Mouse (Mus musculus): Measurements from ENCODE around the gene Wdr91. TPM values are rescaled to one million over a fixed set of nuclear protein-coding genes. Genes with fewer than 3 reads are reported as not detected.

Gene Wdr91
- total and polyA plus RNA-seq, 2 experiments from 2014 or later = 19.1 to 52.6 TPM

DNA sequence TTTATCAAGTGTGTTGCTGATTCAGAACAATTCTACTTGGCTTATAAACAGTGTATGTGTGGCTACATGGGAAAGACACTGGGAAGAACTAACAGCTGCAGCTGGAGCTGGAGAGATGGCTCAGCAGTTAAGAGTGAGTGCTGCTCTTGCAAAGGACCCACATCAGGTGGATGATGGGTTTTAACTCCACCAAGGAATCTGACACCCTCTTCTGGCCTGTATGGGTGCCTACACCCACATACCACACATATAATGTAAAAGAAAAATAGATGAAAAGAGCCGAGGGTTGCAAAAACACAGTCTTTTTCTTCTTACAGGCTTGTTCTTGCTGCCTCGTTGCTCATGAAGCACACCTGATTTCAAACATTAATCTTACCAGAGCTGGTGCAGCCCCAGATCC, 4.6 kb downstream of the Wdr91 start:
- TF ChIP-seq CTCF (IDR thresholded peaks at IDR 0.05) = peak; percentile 13; the same call in 1 of the 2 replicates
- no peaks in the 10 kb centered on the region for H3K27me3 ChIP-seq (ENCODE audit: insufficient read depth, low read length)
- H3K4me2 ChIP-seq (ENCODE audit: low read depth, low read length, poor library complexity, severe bottlenecking) = no peak overlapping the region
- DNase-seq (ENCODE audit: low spot score) (no peak), ATAC-seq (ENCODE audit: low FRiP score) (no peak)
- peaks cover 58% of the 10 kb centered on the region for H3K36me3 ChIP-seq (ENCODE audit: insufficient read depth, low read length)
- peaks cover 7% of the 10 kb centered on the region; the same call in 1 of the 2 replicates for H3K4me1 ChIP-seq (ENCODE audit: insufficient read depth, low read length)
- WGBS = 87% methylated on average over 2 of the region's 2 CpGs
- no peak overlapping the region for H3K4me3 ChIP-seq (ENCODE audit: low read depth, low read length)
- H3K9ac ChIP-seq (replicated peaks; ENCODE audit: low read length, poor library complexity, severe bottlenecking) = no peak overlapping the region
- H3K27ac ChIP-seq (ENCODE audit: low read depth, low read length) = no peak overlapping the region
- H3K9me3 ChIP-seq (ENCODE audit: low read length) = no peaks in the 10 kb centered on the region

DNA sequence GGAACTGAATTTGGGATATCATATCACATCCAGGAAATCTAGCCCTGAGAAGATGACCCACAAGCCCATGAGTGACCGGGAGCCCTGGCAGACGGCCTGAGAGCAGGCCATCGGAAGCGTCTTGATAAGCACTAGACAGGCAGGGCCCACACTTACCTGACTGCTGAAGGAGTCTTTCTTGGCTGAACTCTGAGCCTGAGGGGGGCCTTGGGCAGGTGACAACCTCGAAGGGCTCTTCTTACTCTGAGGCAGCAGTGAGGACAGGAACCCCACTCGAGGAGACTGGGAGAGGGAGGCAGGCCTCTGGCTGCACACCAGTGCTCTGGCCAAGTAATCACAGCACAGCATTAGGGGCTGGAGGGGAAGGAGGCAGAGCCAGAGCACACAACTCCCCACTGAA, 6.3 kb downstream of the Wdr91 start:
- Histone ChIP-seq H3K27ac (ENCODE audit: low read depth, low read length) (no peak overlapping the region), H3K36me3 (ENCODE audit: insufficient read depth, low read length) (peaks cover 68% of the 10 kb centered on the region), H3K9me3 (ENCODE audit: low read length) (no peaks in the 10 kb centered on the region), H3K9ac (replicated peaks; ENCODE audit: low read length, poor library complexity, severe bottlenecking) (no peak overlapping the region), H3K4me1 (ENCODE audit: insufficient read depth, low read length) (no peaks in the 10 kb centered on the region), H3K4me2 (ENCODE audit: low read depth, low read length, poor library complexity, severe bottlenecking) (no peak overlapping the region), H3K4me3 (ENCODE audit: low read depth, low read length) (no peak overlapping the region), H3K27me3 (ENCODE audit: insufficient read depth, low read length) (no peaks in the 10 kb centered on the region)
- 94% methylated on average over 6 of the region's 6 CpGs for WGBS
- ATAC-seq (ENCODE audit: low FRiP score) (no peak), DNase-seq (ENCODE audit: low spot score) (no peak)
- TF ChIP-seq CTCF (IDR thresholded peaks at IDR 0.05) = no peak

DNA sequence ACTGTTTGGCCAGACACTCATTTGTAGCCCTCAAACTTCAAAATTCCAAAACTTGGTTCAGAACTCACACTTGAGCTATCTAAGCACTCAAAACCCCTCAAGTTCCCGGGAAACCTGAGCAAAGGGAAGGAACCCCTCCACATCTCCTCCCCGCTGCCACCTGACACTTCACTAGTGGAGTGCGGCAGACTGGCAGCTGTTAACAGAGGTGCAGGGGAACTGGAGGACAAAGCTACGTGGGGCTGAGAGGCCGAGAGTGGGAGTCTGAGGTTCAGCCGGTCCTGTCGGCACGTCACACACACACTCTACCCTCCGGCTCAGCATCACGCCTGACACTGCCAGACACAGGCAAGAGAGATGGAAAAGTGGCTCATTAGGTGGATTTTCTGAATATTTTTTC, 6.8 kb downstream of the Wdr91 start:
- ATAC-seq (ENCODE audit: low FRiP score) = no peak
- WGBS = 93% methylated on average over 10 of the region's 10 CpGs
- no peak for DNase-seq (ENCODE audit: low spot score)

DNA sequence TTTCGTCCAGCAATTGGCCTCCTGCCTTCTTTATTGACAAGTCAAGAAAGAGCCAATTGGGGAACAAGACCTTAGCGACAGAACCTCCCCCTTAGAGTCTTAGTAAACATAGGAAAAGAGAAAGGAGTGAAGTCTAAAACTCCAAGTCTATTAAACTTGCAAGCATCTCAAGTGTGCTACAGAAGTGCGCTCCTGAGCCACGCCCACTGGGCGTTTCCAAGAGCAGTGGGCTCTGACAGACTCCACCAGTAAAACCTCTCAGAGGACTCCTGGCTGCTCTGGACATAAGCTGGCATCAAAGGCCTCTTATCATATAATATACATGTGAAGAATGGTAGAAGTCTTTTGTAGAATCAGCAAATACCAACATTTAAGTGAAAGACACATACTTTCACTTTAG, 7.2 kb downstream of the Wdr91 start:
- ATAC-seq (ENCODE audit: low FRiP score) (no peak), DNase-seq (ENCODE audit: low spot score) (no peak)
- Histone ChIP-seq H3K27me3 (ENCODE audit: insufficient read depth, low read length) (no peaks in the 10 kb centered on the region), H3K9ac (replicated peaks; ENCODE audit: low read length, poor library complexity, severe bottlenecking) (no peak overlapping the region), H3K4me3 (ENCODE audit: low read depth, low read length) (no peak overlapping the region), H3K27ac (ENCODE audit: low read depth, low read length) (no peak overlapping the region), H3K9me3 (ENCODE audit: low read length) (no peaks in the 10 kb centered on the region), H3K36me3 (ENCODE audit: insufficient read depth, low read length) (peaks cover 70% of the 10 kb centered on the region), H3K4me1 (ENCODE audit: insufficient read depth, low read length) (no peaks in the 10 kb centered on the region), H3K4me2 (ENCODE audit: low read depth, low read length, poor library complexity, severe bottlenecking) (no peak overlapping the region)
- no peak for TF ChIP-seq CTCF (IDR thresholded peaks at IDR 0.05)
- WGBS = 88% methylated on average over 5 of the region's 5 CpGs

More for the DNA sequence above, 6.8 kb downstream of the Wdr91 start:
- peaks cover 70% of the 10 kb centered on the region for H3K36me3 ChIP-seq (ENCODE audit: insufficient read depth, low read length)
- H3K9ac ChIP-seq (replicated peaks; ENCODE audit: low read length, poor library complexity, severe bottlenecking) = no peak overlapping the region
- no peaks in the 10 kb centered on the region for H3K9me3 ChIP-seq (ENCODE audit: low read length)
- H3K27me3 ChIP-seq (ENCODE audit: insufficient read depth, low read length) = no peaks in the 10 kb centered on the region
- H3K4me2 ChIP-seq (ENCODE audit: low read depth, low read length, poor library complexity, severe bottlenecking) = no peak overlapping the region
- no peak overlapping the region for H3K27ac ChIP-seq (ENCODE audit: low read depth, low read length)
- TF ChIP-seq CTCF (IDR thresholded peaks at IDR 0.05) = no peak
- no peaks in the 10 kb centered on the region for H3K4me1 ChIP-seq (ENCODE audit: insufficient read depth, low read length)
- H3K4me3 ChIP-seq (ENCODE audit: low read depth, low read length) = no peak overlapping the region

DNA sequence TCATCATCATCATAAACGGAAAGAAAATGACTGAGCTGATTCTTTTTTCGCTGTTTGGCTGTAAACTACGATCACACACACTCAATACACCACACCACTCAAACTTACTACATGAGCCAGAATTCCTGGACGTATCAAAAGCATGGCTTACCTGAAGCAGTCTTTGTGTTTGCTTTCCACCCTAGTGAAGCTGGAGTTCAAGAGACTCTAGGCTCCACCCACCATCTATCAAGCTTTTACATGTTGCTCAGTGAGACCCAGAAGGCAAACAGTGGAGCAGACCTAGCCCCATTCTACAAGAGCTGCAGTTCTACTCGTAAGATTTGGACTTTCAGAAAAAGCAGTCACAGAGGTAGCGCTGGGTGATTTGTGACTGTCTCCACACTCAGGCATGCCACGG, 8.1 kb downstream of the Wdr91 start:
- 97% methylated on average over 7 of the region's 7 CpGs for WGBS
- DNase-seq (ENCODE audit: low spot score) (no peak), ATAC-seq (ENCODE audit: low FRiP score) (no peak)
- Histone ChIP-seq H3K27me3 (ENCODE audit: insufficient read depth, low read length) (no peaks in the 10 kb centered on the region), H3K36me3 (ENCODE audit: insufficient read depth, low read length) (peaks cover 67% of the 10 kb centered on the region), H3K4me2 (ENCODE audit: low read depth, low read length, poor library complexity, severe bottlenecking) (no peak overlapping the region), H3K4me3 (ENCODE audit: low read depth, low read length) (no peak overlapping the region), H3K4me1 (ENCODE audit: insufficient read depth, low read length) (no peaks in the 10 kb centered on the region), H3K9me3 (ENCODE audit: low read length) (no peaks in the 10 kb centered on the region), H3K27ac (ENCODE audit: low read depth, low read length) (no peak overlapping the region), H3K9ac (replicated peaks; ENCODE audit: low read length, poor library complexity, severe bottlenecking) (no peak overlapping the region)
- TF ChIP-seq CTCF (IDR thresholded peaks at IDR 0.05) = no peak

DNA sequence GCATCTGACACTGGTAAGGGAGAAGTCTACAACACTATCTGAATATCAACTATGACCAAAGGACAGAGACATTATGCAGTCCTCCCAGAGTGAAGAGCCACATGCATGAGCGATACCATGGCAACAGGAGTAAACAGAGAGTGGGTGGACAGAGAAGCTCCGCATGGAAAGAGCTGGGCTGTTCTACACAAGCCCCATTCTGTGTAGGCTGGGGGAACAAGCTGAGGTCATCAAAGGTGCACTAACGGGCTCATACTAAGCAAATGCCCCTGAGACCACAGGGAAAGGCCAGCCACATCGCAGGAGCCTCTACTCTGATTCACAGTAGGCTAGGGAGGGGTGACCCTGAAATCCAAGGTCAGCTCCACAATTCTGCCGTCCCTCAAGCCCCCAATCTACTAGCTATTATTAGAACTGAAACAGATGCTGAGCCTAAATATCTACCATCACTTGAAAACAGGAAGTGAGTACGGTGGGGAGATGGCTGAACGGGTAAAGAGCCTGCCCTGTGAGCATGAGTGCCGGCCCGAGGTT, 8.7 kb downstream of the Wdr91 start:
- no peaks in the 10 kb centered on the region for H3K9me3 ChIP-seq (ENCODE audit: low read length)
- ATAC-seq (ENCODE audit: low FRiP score) (no peak), DNase-seq (ENCODE audit: low spot score) (no peak)
- no peak overlapping the region for H3K27ac ChIP-seq (ENCODE audit: low read depth, low read length)
- WGBS = 73% methylated on average over 9 of the region's 9 CpGs
- H3K4me3 ChIP-seq (ENCODE audit: low read depth, low read length) = no peak overlapping the region
- H3K27me3 ChIP-seq (ENCODE audit: insufficient read depth, low read length) = no peaks in the 10 kb centered on the region
- H3K9ac ChIP-seq (replicated peaks; ENCODE audit: low read length, poor library complexity, severe bottlenecking) = no peak overlapping the region
- no peaks in the 10 kb centered on the region for H3K4me1 ChIP-seq (ENCODE audit: insufficient read depth, low read length)
- TF ChIP-seq CTCF (IDR thresholded peaks at IDR 0.05) = no peak
- no peak overlapping the region for H3K4me2 ChIP-seq (ENCODE audit: low read depth, low read length, poor library complexity, severe bottlenecking)
- peaks cover 62% of the 10 kb centered on the region for H3K36me3 ChIP-seq (ENCODE audit: insufficient read depth, low read length)
